Mouse (Mus musculus) hindbrain, embryonic 11.5 days (tissue): Measurements from ENCODE around the gene Hpcal4. TPM values are rescaled to one million over a fixed set of nuclear protein-coding genes. Genes with fewer than 3 reads are reported as not detected.

Experiments used
- ATAC-seq: fragments of 200-750 bp; cut with Nextera tagmentation; 2 replicates; pipeline ENCODE4 v1.8.0; 2017; ENCODE audit warnings: mild to moderate bottlenecking, moderate TSS enrichment, moderate library complexity; ENCODE audit not compliant: low FRiP score
- DNase-seq: peaks from one replicate; pipeline ENCODE4 v3.0.0-alpha.2; 2015; ENCODE audit warnings: low spot score
- H3K27ac ChIP-seq: fragments of 300-500 bp; sonication (generic); 2 replicates; pipeline ENCODE4 v1.5.1; 2014; ENCODE audit warnings: mild to moderate bottlenecking, low read depth, low read length
- H3K27me3 ChIP-seq: fragments of 300-500 bp; sonication (generic); 2 replicates; pipeline ENCODE4 v1.6.1; 2014; ENCODE audit warnings: mild to moderate bottlenecking, low read length, moderate library complexity, mixed read lengths; ENCODE audit not compliant: control insufficient read depth, insufficient read depth
- H3K36me3 ChIP-seq: fragments of 300-500 bp; sonication (generic); 2 replicates; pipeline ENCODE4 v1.6.1; 2014; ENCODE audit warnings: mild to moderate bottlenecking, low read length, moderate library complexity, mixed read lengths; ENCODE audit not compliant: control insufficient read depth, insufficient read depth
- H3K4me1 ChIP-seq: fragments of 300-500 bp; sonication (generic); replicated peaks from 2 replicates; pipeline ENCODE4 v1.6.1; 2014; ENCODE audit warnings: low read length, mixed read lengths; ENCODE audit not compliant: control insufficient read depth, insufficient read depth
- H3K4me2 ChIP-seq: fragments of 300-500 bp; sonication (generic); replicated peaks from 2 replicates; pipeline ENCODE4 v1.6.1; 2014; ENCODE audit warnings: mild to moderate bottlenecking, low read depth, low read length
- H3K4me3 ChIP-seq: fragments of 300-500 bp; sonication (generic); 2 replicates; pipeline ENCODE4 v1.5.1; 2014; ENCODE audit warnings: low read depth, low read length
- H3K9ac ChIP-seq: fragments of 300-500 bp; sonication (generic); 2 replicates; pipeline ENCODE4 v1.6.1; 2014; ENCODE audit warnings: low read depth, low read length
- H3K9me3 ChIP-seq: fragments of 300-500 bp; sonication (generic); 2 replicates; pipeline ENCODE4 v1.6.1; 2016; ENCODE audit warnings: low read length; ENCODE audit not compliant: control insufficient read depth
- WGBS: fragments of 180-500 bp; shearing (Covaris S2); extraction: QIAGEN DNeasy Blood & Tissue Kit; methylation state at CpG from one replicate; pipeline ENCODE4 v1.1.7; 2014; 5-methylcytosine and 5-hydroxymethylcytosine counted together
- polyA plus RNA-seq: library from polyadenylated mRNA; unstranded; fragments of >200 nt; fragmentation: Nextera tagmentation; extraction: Ambion mirVana; gene quantifications from 2 replicates; pipeline ENCODE4 v1.2.1, GENCODE M21; 2014

Hpcal4 gene
- 1.1 and 1.5 TPM in 2 replicates for polyA plus RNA-seq

GRCm38 (mm10) chr4:123182328-123183238 is at the start of gene Hpcal4:
TSS of gene Hpcal4 (plus strand) at chr4:123183227.
- WGBS: under 1% methylated on average over 43 of the region's 44 CpGs
- H3K4me2 ChIP-seq: peak within 1 kb of the TSS; percentile 58
- H3K4me3 ChIP-seq: peak within 1 kb of the TSS; percentile 26
- no peaks in the 10 kb centered on the region for H3K9me3 ChIP-seq
- H3K27me3 ChIP-seq: peaks cover 31% of the 10 kb centered on the region
- H3K9ac ChIP-seq: peak within 1 kb of the TSS; percentile 22; the same call in 1 of the 2 replicates
- peaks cover 8% of the 10 kb centered on the region for H3K4me1 ChIP-seq
- DNase-seq (peak; percentile 61), ATAC-seq (peak; percentile 68)
- H3K36me3 ChIP-seq: no peaks in the 10 kb centered on the region
- no peak within 1 kb of the TSS for H3K27ac ChIP-seq

DNA sequence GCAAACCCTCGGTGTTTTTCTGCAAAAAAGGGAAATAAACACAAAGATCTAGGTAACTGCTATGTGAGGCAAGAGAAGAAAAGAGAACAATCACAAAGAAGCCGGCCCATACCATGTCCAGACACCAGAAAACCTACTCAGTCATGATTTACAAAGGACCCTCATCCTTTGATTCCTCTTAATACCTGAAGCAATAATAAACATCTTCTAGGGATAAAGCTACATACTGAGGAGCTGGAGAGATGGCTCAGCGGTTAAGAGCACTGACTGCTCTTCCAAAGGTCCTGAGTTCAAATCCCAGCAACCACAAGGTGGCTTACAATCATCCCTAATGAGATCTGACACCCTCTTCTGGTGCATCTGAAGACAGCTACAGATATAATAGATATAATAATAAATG is 45.5 kb upstream of the Hpcal4 start:
- WGBS: 95% methylated on average over 3 of the region's 3 CpGs
- no peak overlapping the region for H3K27ac ChIP-seq
- ATAC-seq: no peak

DNA sequence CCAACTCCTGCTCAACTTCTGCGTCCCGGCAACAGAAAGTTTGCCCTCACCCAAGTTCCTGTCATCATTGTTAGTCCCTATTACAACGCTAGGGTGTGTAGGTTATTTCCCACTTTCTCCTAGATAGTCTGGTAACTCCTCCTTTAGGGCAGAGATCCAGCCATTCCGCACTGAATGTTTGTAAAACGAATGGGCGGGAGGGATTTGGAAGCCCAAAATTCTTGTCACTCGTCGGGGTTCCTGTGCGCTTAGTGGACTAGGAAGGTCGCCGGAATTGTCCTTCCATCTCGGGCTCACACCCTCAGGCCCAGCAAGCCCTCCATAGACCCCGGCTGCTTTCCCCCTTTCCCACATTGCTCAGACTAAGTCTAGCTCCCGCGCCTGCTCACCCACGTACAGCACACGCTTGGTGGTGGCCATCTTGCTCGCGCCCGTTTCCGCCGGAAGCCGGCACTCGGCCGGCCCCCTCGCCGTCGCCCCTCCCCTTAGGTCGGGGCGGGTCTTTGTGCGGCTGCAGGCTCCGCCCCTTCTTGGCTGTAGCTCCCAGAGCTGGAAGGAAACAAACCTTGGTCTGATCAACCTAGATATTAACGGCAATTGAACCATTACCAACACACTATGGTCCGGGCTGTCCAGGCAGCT is 43.4 kb upstream of the Hpcal4 start, which contains the start of gene Ppie:
Gene Ppie, minus strand, starts transcription at position 439 of the 642 bp plus-strand sequence.
- under 1% methylated on average over 34 of the region's 34 CpGs for WGBS
- no peaks in the 10 kb centered on the region for H3K9me3 ChIP-seq
- H3K36me3 ChIP-seq: no peaks in the 10 kb centered on the region
- DNase-seq: peak; percentile 94
- peaks cover 4% of the 10 kb centered on the region for H3K4me1 ChIP-seq
- 0 out of 2 replicates have a peak within 1 kb of the TSS, but pooled peaks have one; percentile 33 for H3K27ac ChIP-seq
- no peaks in the 10 kb centered on the region for H3K27me3 ChIP-seq
- peak; percentile 95 for ATAC-seq
- peak within 1 kb of the TSS; percentile 63 for H3K9ac ChIP-seq
- H3K4me3 ChIP-seq: peak within 1 kb of the TSS; percentile 71
- H3K4me2 ChIP-seq: peak within 1 kb of the TSS; percentile 81

More for the DNA sequence above, 45.5 kb upstream of the Hpcal4 start:
- no peak for DNase-seq
- 0 out of 2 replicates have a peak, but pooled peaks cover 2% of the 10 kb centered on the region for H3K36me3 ChIP-seq
- peaks cover 4% of the 10 kb centered on the region for H3K4me1 ChIP-seq
- H3K4me2 ChIP-seq: no peak overlapping the region
- no peak overlapping the region for H3K9ac ChIP-seq
- no peak overlapping the region for H3K4me3 ChIP-seq
- H3K27me3 ChIP-seq: no peaks in the 10 kb centered on the region
- H3K9me3 ChIP-seq: no peaks in the 10 kb centered on the region

GRCm38 (mm10) chr4:123147446-123148150 is 35.4 kb upstream of the Hpcal4 start:
- no peaks in the 10 kb centered on the region for H3K9me3 ChIP-seq
- no peak for DNase-seq
- ATAC-seq: no peak
- 82% methylated on average over 5 of the region's 5 CpGs for WGBS
- H3K4me2 ChIP-seq: no peak overlapping the region
- H3K36me3 ChIP-seq: no peaks in the 10 kb centered on the region
- H3K4me3 ChIP-seq: no peak overlapping the region
- no peak overlapping the region for H3K9ac ChIP-seq
- no peak overlapping the region for H3K27ac ChIP-seq
- no peaks in the 10 kb centered on the region for H3K27me3 ChIP-seq
- H3K4me1 ChIP-seq: no peaks in the 10 kb centered on the region

GRCm38 (mm10) chr4:123152003-123152402 is 31.0 kb upstream of the Hpcal4 start:
- Histone ChIP-seq H3K27me3 (no peaks in the 10 kb centered on the region), H3K4me3 (no peak overlapping the region), H3K9me3 (no peaks in the 10 kb centered on the region), H3K9ac (no peak overlapping the region), H3K4me2 (no peak overlapping the region), H3K4me1 (no peaks in the 10 kb centered on the region), H3K36me3 (no peaks in the 10 kb centered on the region), H3K27ac (no peak overlapping the region)
- WGBS: 77% methylated on average over 4 of the region's 4 CpGs
- DNase-seq (no peak), ATAC-seq (no peak)

DNA sequence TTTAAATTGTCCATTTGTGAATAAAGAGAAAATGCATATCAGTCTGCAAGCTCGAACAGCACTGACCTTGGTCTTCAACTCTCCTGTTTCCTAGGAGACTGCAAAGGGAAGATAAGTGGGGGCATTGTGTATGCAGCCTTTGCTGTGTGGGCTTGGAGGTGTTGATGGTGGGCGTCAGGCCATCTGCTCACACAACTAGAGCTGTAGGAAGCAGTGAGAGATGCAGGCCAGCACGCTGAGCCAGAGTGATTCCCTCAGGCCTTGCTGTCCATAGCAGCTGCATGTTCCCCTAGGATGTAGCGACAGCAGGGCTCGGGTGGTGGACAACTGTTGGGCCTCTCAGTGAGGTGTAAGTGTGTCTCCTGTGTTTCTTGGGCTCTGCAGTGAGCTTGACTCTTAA is 30.1 kb upstream of the Hpcal4 start:
- Histone ChIP-seq H3K9me3 (no peaks in the 10 kb centered on the region), H3K4me3 (no peak overlapping the region), H3K9ac (no peak overlapping the region), H3K36me3 (no peaks in the 10 kb centered on the region), H3K4me1 (no peaks in the 10 kb centered on the region), H3K4me2 (no peak overlapping the region), H3K27ac (no peak overlapping the region), H3K27me3 (no peaks in the 10 kb centered on the region)
- ATAC-seq (no peak), DNase-seq (no peak)
- WGBS: 52% methylated on average over 5 of the region's 5 CpGs

DNA sequence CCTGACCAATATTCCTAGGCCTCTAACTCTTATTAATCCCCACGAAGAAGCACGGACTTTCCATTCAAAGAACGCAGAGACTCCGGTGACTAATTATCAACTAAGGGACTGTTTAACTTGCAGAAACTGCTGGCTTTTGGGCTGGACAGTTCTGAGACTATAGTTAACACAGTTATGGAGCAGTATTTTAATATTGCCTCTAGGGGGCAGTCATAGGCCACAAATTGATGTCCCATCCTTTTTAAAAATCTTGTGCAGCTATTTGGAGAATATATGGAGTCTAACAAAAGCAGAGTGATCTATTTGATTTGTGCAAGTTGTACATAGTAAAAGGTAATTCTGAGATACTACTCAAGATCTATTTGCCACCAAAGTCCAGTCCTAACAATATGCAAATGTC is 28.0 kb upstream of the Hpcal4 start:
- DNase-seq (peak; percentile 62), ATAC-seq (no peak)

GRCm38 (mm10) chr4:123155427-123155826 is 27.6 kb upstream of the Hpcal4 start:
- H3K36me3 ChIP-seq: no peaks in the 10 kb centered on the region
- no peak for ATAC-seq
- no peak overlapping the region for H3K4me2 ChIP-seq
- 75% methylated on average over 2 of the region's 2 CpGs for WGBS
- H3K27me3 ChIP-seq: no peaks in the 10 kb centered on the region
- H3K27ac ChIP-seq: no peak overlapping the region
- no peaks in the 10 kb centered on the region for H3K4me1 ChIP-seq
- H3K9ac ChIP-seq: no peak overlapping the region
- no peak for DNase-seq
- H3K9me3 ChIP-seq: no peaks in the 10 kb centered on the region
- H3K4me3 ChIP-seq: no peak overlapping the region

More for the DNA sequence above, 28.0 kb upstream of the Hpcal4 start:
- Histone ChIP-seq H3K9ac (no peak overlapping the region), H3K4me2 (no peak overlapping the region), H3K4me1 (no peaks in the 10 kb centered on the region), H3K36me3 (no peaks in the 10 kb centered on the region), H3K27ac (no peak overlapping the region), H3K27me3 (no peaks in the 10 kb centered on the region), H3K4me3 (no peak overlapping the region), H3K9me3 (no peaks in the 10 kb centered on the region)
- 26% methylated on average over 4 of the region's 4 CpGs for WGBS
